Mouse (Mus musculus): ENCODE measurements at regions not wholly inside any gene's neighbourhood (a gene's known extent, or its start where the extent isn't known, plus 50 kb on each side); places are given as distances from the start of the nearest gene placed in this dataset.
A peak's percentile ranks its signal among the peaks of the same experiment; 100 is the strongest.

- H3K9me3 ChIP-seq (ENCODE audit: control insufficient read depth, low read length): no peaks in the 10 kb centered on the region
- no peaks in the 10 kb centered on the region for H3K27me3 ChIP-seq (ENCODE audit: control insufficient read depth, insufficient read depth, low read length)
- H3K9ac ChIP-seq (ENCODE audit: low read length): no peak overlapping the region
- no peak for DNase-seq (ENCODE audit: low spot score)
- H3K4me2 ChIP-seq (ENCODE audit: low read depth, low read length, severe bottlenecking): no peak overlapping the region
- 86% methylated on average over 1 of the region's 1 CpGs for whole genome bisulfite sequencing
- H3K27ac ChIP-seq (ENCODE audit: low read depth, low read length): no peak overlapping the region
- H3K4me1 ChIP-seq (replicated peaks; ENCODE audit: control insufficient read depth, insufficient read depth, low read length): no peaks in the 10 kb centered on the region; the same call in 1 of the 2 replicates
- no peaks in the 10 kb centered on the region for H3K36me3 ChIP-seq (ENCODE audit: control insufficient read depth, insufficient read depth, low read length)
- no peak for ATAC-seq (replicated peaks; ENCODE audit: low FRiP score)
- no peak overlapping the region for H3K4me3 ChIP-seq (ENCODE audit: low read depth, low read length)
These were observed 113.3 kb downstream of the Car2 start for GRCm38 (mm10) chr3:14999411-14999810.

GRCm38 (mm10) chr3:14999914-15000313 is 113.8 kb downstream of the Car2 start:
- Histone ChIP-seq H3K27ac (ENCODE audit: low read depth, low read length) (no peak overlapping the region), H3K27me3 (ENCODE audit: control insufficient read depth, insufficient read depth, low read length) (no peaks in the 10 kb centered on the region), H3K9me3 (ENCODE audit: control insufficient read depth, low read length) (no peaks in the 10 kb centered on the region), H3K36me3 (ENCODE audit: control insufficient read depth, insufficient read depth, low read length) (no peaks in the 10 kb centered on the region), H3K9ac (ENCODE audit: low read length) (no peak overlapping the region), H3K4me3 (ENCODE audit: low read depth, low read length) (no peak overlapping the region), H3K4me1 (replicated peaks; ENCODE audit: control insufficient read depth, insufficient read depth, low read length) (no peaks in the 10 kb centered on the region; the same call in 1 of the 2 replicates), H3K4me2 (ENCODE audit: low read depth, low read length, severe bottlenecking) (no peak overlapping the region)
- ATAC-seq (replicated peaks; ENCODE audit: low FRiP score) (no peak), DNase-seq (ENCODE audit: low spot score) (no peak)

GRCm38 (mm10) chr3:15000657-15001056 is 114.6 kb downstream of the Car2 start:
- DNase-seq (ENCODE audit: low spot score) (no peak), ATAC-seq (replicated peaks; ENCODE audit: low FRiP score) (peak; percentile 53; the same call in 1 of the 2 replicates)
- 6% methylated on average over 3 of the region's 3 CpGs for WGBS
- Histone ChIP-seq H3K36me3 (ENCODE audit: control insufficient read depth, insufficient read depth, low read length) (no peaks in the 10 kb centered on the region), H3K27me3 (ENCODE audit: control insufficient read depth, insufficient read depth, low read length) (no peaks in the 10 kb centered on the region), H3K4me1 (replicated peaks; ENCODE audit: control insufficient read depth, insufficient read depth, low read length) (no peaks in the 10 kb centered on the region; the same call in 1 of the 2 replicates), H3K4me3 (ENCODE audit: low read depth, low read length) (no peak overlapping the region), H3K4me2 (ENCODE audit: low read depth, low read length, severe bottlenecking) (no peak overlapping the region), H3K9me3 (ENCODE audit: control insufficient read depth, low read length) (no peaks in the 10 kb centered on the region), H3K27ac (ENCODE audit: low read depth, low read length) (no peak overlapping the region), H3K9ac (ENCODE audit: low read length) (no peak overlapping the region)

- ATAC-seq (replicated peaks; ENCODE audit: low FRiP score) (no peak), DNase-seq (ENCODE audit: low spot score) (no peak)
- WGBS: 85% methylated on average over 3 of the region's 3 CpGs
- Histone ChIP-seq H3K9me3 (ENCODE audit: control insufficient read depth, low read length) (no peaks in the 10 kb centered on the region), H3K9ac (ENCODE audit: low read length) (no peak overlapping the region), H3K4me1 (replicated peaks; ENCODE audit: control insufficient read depth, insufficient read depth, low read length) (no peaks in the 10 kb centered on the region), H3K4me2 (ENCODE audit: low read depth, low read length, severe bottlenecking) (no peak overlapping the region), H3K27me3 (ENCODE audit: control insufficient read depth, insufficient read depth, low read length) (no peaks in the 10 kb centered on the region), H3K4me3 (ENCODE audit: low read depth, low read length) (no peak overlapping the region), H3K36me3 (ENCODE audit: control insufficient read depth, insufficient read depth, low read length) (no peaks in the 10 kb centered on the region), H3K27ac (ENCODE audit: low read depth, low read length) (no peak overlapping the region)
These were observed 121.7 kb downstream of the Car2 start for GRCm38 (mm10) chr3:15007821-15008220.

- Histone ChIP-seq H3K4me1 (replicated peaks; ENCODE audit: control insufficient read depth, insufficient read depth, low read length) (no peaks in the 10 kb centered on the region), H3K27ac (ENCODE audit: low read depth, low read length) (no peak overlapping the region), H3K9ac (ENCODE audit: low read length) (no peak overlapping the region), H3K4me2 (ENCODE audit: low read depth, low read length, severe bottlenecking) (no peak overlapping the region), H3K36me3 (ENCODE audit: control insufficient read depth, insufficient read depth, low read length) (no peaks in the 10 kb centered on the region), H3K4me3 (ENCODE audit: low read depth, low read length) (no peak overlapping the region), H3K9me3 (ENCODE audit: control insufficient read depth, low read length) (no peaks in the 10 kb centered on the region), H3K27me3 (ENCODE audit: control insufficient read depth, insufficient read depth, low read length) (no peaks in the 10 kb centered on the region)
- 86% methylated on average over 1 of the region's 1 CpGs for WGBS
- no peak for DNase-seq (ENCODE audit: low spot score)
- ATAC-seq (replicated peaks; ENCODE audit: low FRiP score): no peak
These were observed 122.4 kb downstream of the Car2 start for GRCm38 (mm10) chr3:15008501-15008900.

GRCm38 (mm10) chr3:15009747-15010146 is 123.7 kb downstream of the Car2 start:
- no peak overlapping the region for H3K9ac ChIP-seq (ENCODE audit: low read length)
- DNase-seq (ENCODE audit: low spot score): no peak
- H3K4me2 ChIP-seq (ENCODE audit: low read depth, low read length, severe bottlenecking): no peak overlapping the region
- H3K27ac ChIP-seq (ENCODE audit: low read depth, low read length): no peak overlapping the region
- WGBS: 87% methylated on average over 2 of the region's 2 CpGs
- ATAC-seq (replicated peaks; ENCODE audit: low FRiP score): no peak
- no peaks in the 10 kb centered on the region for H3K27me3 ChIP-seq (ENCODE audit: control insufficient read depth, insufficient read depth, low read length)
- no peaks in the 10 kb centered on the region for H3K9me3 ChIP-seq (ENCODE audit: control insufficient read depth, low read length)
- H3K36me3 ChIP-seq (ENCODE audit: control insufficient read depth, insufficient read depth, low read length): no peaks in the 10 kb centered on the region
- H3K4me1 ChIP-seq (replicated peaks; ENCODE audit: control insufficient read depth, insufficient read depth, low read length): no peaks in the 10 kb centered on the region
- no peak overlapping the region for H3K4me3 ChIP-seq (ENCODE audit: low read depth, low read length)

- no peak overlapping the region for H3K4me2 ChIP-seq (ENCODE audit: low read depth, low read length, severe bottlenecking)
- WGBS: 78% methylated on average over 1 of the region's 1 CpGs
- H3K36me3 ChIP-seq (ENCODE audit: control insufficient read depth, insufficient read depth, low read length): no peaks in the 10 kb centered on the region
- H3K27me3 ChIP-seq (ENCODE audit: control insufficient read depth, insufficient read depth, low read length): no peaks in the 10 kb centered on the region
- H3K4me3 ChIP-seq (ENCODE audit: low read depth, low read length): no peak overlapping the region
- no peak overlapping the region for H3K27ac ChIP-seq (ENCODE audit: low read depth, low read length)
- no peaks in the 10 kb centered on the region for H3K4me1 ChIP-seq (replicated peaks; ENCODE audit: control insufficient read depth, insufficient read depth, low read length)
- ATAC-seq (replicated peaks; ENCODE audit: low FRiP score): no peak
- H3K9me3 ChIP-seq (ENCODE audit: control insufficient read depth, low read length): no peaks in the 10 kb centered on the region
- H3K9ac ChIP-seq (ENCODE audit: low read length): no peak overlapping the region
- DNase-seq (ENCODE audit: low spot score): no peak
These were observed 130.5 kb downstream of the Car2 start for GRCm38 (mm10) chr3:15016621-15017020.

- DNase-seq (ENCODE audit: low spot score): no peak
- WGBS: 79% methylated on average over 2 of the region's 2 CpGs
- H3K4me2 ChIP-seq (ENCODE audit: low read depth, low read length, severe bottlenecking): no peak overlapping the region
- H3K27me3 ChIP-seq (ENCODE audit: control insufficient read depth, insufficient read depth, low read length): no peaks in the 10 kb centered on the region
- H3K4me3 ChIP-seq (ENCODE audit: low read depth, low read length): no peak overlapping the region
- no peaks in the 10 kb centered on the region for H3K4me1 ChIP-seq (replicated peaks; ENCODE audit: control insufficient read depth, insufficient read depth, low read length)
- no peaks in the 10 kb centered on the region for H3K9me3 ChIP-seq (ENCODE audit: control insufficient read depth, low read length)
- no peak overlapping the region for H3K9ac ChIP-seq (ENCODE audit: low read length)
- no peak for ATAC-seq (replicated peaks; ENCODE audit: low FRiP score)
- no peak overlapping the region for H3K27ac ChIP-seq (ENCODE audit: low read depth, low read length)
- no peaks in the 10 kb centered on the region for H3K36me3 ChIP-seq (ENCODE audit: control insufficient read depth, insufficient read depth, low read length)
These were observed 136.7 kb downstream of the Car2 start for GRCm38 (mm10) chr3:15022773-15023172.

GRCm38 (mm10) chr3:15040866-15041528 is 154.9 kb downstream of the Car2 start:
- no peaks in the 10 kb centered on the region for H3K9me3 ChIP-seq (ENCODE audit: control insufficient read depth, low read length)
- H3K4me2 ChIP-seq (ENCODE audit: low read depth, low read length, severe bottlenecking): no peak overlapping the region
- no peaks in the 10 kb centered on the region for H3K4me1 ChIP-seq (replicated peaks; ENCODE audit: control insufficient read depth, insufficient read depth, low read length)
- DNase-seq (ENCODE audit: low spot score) (no peak), ATAC-seq (replicated peaks; ENCODE audit: low FRiP score) (no peak)
- no peak overlapping the region for H3K4me3 ChIP-seq (ENCODE audit: low read depth, low read length)
- no peak overlapping the region for H3K27ac ChIP-seq (ENCODE audit: low read depth, low read length)
- H3K27me3 ChIP-seq (ENCODE audit: control insufficient read depth, insufficient read depth, low read length): no peaks in the 10 kb centered on the region
- no peaks in the 10 kb centered on the region for H3K36me3 ChIP-seq (ENCODE audit: control insufficient read depth, insufficient read depth, low read length)
- H3K9ac ChIP-seq (ENCODE audit: low read length): no peak overlapping the region
- 86% methylated on average over 7 of the region's 7 CpGs for WGBS

Measured in forebrain, embryonic 11.5 days (tissue).